In the genomic region with DNA sequence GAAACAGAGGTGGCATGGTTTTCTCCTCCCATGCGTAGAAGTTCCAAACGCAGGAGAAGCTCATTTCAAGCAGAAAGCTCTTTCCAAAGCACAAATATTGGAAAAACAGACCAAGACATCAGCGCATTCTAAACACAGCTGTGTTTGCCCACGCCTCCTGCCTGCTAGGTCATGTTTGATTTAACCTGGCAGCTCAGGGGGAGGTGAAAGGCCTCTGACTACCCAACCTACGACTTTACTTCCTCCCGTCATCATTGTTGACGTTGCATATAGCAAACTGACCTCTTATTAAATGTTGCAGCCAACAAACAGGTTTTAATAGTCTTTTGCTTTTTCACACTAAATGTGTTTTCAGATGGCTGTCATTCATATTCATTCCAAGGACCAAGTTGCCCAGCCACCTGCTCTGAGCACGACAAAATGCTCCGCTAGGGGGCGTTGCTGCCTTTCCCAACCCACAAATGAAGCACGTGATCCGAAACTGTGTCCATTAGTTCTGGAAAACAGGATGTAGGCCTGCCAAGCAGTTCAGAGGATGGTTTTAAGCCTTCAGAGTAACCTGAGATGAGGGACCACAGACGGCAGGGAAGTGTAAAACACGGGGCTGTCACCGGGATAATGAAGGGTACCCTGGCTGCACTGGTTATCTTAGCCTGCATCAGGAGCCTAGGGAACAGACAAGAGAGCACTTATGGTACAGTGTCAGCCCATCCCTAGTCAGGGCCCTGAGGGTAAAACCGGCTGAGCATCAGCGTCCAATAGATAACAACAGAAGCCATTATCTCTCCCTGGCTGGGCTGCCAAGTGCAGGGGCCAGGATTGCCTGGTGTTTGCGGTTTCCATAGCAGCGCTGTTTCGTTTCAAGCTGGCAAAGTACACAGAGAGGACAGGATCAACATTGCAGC, we compare ENCODE assay signal across 8 mouse cellular contexts.
A peak's percentile ranks its signal among the peaks of the same experiment; 100 is the strongest.
DNase-seq lines count a peak whose midpoint lies in the region; ATAC-seq lines count a peak whose summit lies in the region.

No protein-coding gene starts in this region.

- H3K27me3 ChIP-seq in forebrain, embryonic 14.5 days (replicated peaks; ENCODE audit: control insufficient read depth, insufficient read depth, low read length): no peaks in the 10 kb centered on the region
- no peaks in the 10 kb centered on the region for H3K27me3 ChIP-seq in liver, embryonic 16.5 days (ENCODE audit: control insufficient read depth, insufficient read depth, low read depth, low read length)

- H3K9ac ChIP-seq in forebrain, embryonic 14.5 days (ENCODE audit: low read length): no peak overlapping the region
- peak overlapping the region; percentile 51 for H3K9ac ChIP-seq in liver, embryonic 16.5 days (ENCODE audit: low read depth, low read length)

- H3K27ac ChIP-seq in forebrain, embryonic 14.5 days (ENCODE audit: low read depth, low read length): peak overlapping the region; percentile 60; the same call in 1 of the 2 replicates
- H3K27ac ChIP-seq in liver, embryonic 16.5 days (ENCODE audit: low read length): peak overlapping the region; percentile 80

- peak; percentile 87 for ATAC-seq in forebrain, embryonic 14.5 days
- peak; percentile 95 for ATAC-seq in liver, embryonic 16.5 days (ENCODE audit: low read depth)

- intact Hi-C loops in heart, postnatal 10 days (cut with DNase I): loop anchor here (10.0 kb wide), 1 partner anchor 198 kb away; no protein-coding TSS in a partner anchor

- no peaks in the 10 kb centered on the region for H3K36me3 ChIP-seq in forebrain, embryonic 14.5 days (ENCODE audit: control insufficient read depth, insufficient read depth, low read length)
- H3K36me3 ChIP-seq in liver, embryonic 16.5 days (ENCODE audit: control insufficient read depth, insufficient read depth): no peaks in the 10 kb centered on the region

- no peaks in the 10 kb centered on the region for H3K9me3 ChIP-seq in forebrain, embryonic 14.5 days (replicated peaks; ENCODE audit: control insufficient read depth, low read length)
- H3K9me3 ChIP-seq in liver, embryonic 16.5 days (replicated peaks; ENCODE audit: control insufficient read depth, low read length): no peaks in the 10 kb centered on the region

- peaks cover 8% of the 10 kb centered on the region for H3K4me1 ChIP-seq in forebrain, embryonic 14.5 days (ENCODE audit: control insufficient read depth, insufficient read depth, low read length)
- H3K4me1 ChIP-seq in liver, embryonic 16.5 days (ENCODE audit: control insufficient read depth, low read depth, low read length): peaks cover 32% of the 10 kb centered on the region

- DNase-seq in MN1 (ENCODE audit: low spot score): peak; percentile 91
- DNase-seq in cerebellum, adult 11-12 months: peak; percentile 30
- peak; percentile 78 for DNase-seq in forebrain, embryonic 14.5 days (ENCODE audit: low spot score)
- DNase-seq in heart, postnatal 10 days: peak; percentile 85 to 88
- DNase-seq in large intestine, adult 2 months (ENCODE audit: low read depth, low spot score): peak; percentile 43
- DNase-seq in ovary, postnatal 14 days (ENCODE audit: low spot score): peak; percentile 36
- DNase-seq in thymus, postnatal 14 days: no peak

- 0 out of 2 replicates have a peak overlapping the region, but pooled peaks have one; percentile 3 for H3K4me2 ChIP-seq in forebrain, embryonic 14.5 days (ENCODE audit: low read length)
- H3K4me2 ChIP-seq in liver, embryonic 16.5 days (ENCODE audit: low read depth, low read length): peak overlapping the region; percentile 63

- H3K4me3 ChIP-seq in forebrain, embryonic 14.5 days (ENCODE audit: low read depth, low read length): no peak overlapping the region
- H3K4me3 ChIP-seq in liver, embryonic 16.5 days (ENCODE audit: low read depth, low read length): peak overlapping the region; percentile 33

- 55% methylated on average over 20 of the region's 20 CpGs for whole genome bisulfite sequencing in forebrain, embryonic 14.5 days
- WGBS in large intestine, adult 2 months: 24% methylated on average over 20 of the region's 20 CpGs
- 21% methylated on average over 20 of the region's 20 CpGs for WGBS in liver, embryonic 16.5 days (ENCODE audit: insufficient replicate concordance)
